Mouse (Mus musculus) CD8-positive naive resting alpha-beta T cell, adult 2 months (primary cell): ENCODE measurements around the gene Ambra1.

Source experiments
- DNase-seq, 2 experiments: peaks; one replicate each; pipeline ENCODE4 v3.0.0; 2022; ENCODE audit warnings: low read depth in 2 of 2, low spot score in 2 of 2

The Ambra1 gene

GRCm38 (mm10) chr2:91933471-91933870, 203.5 kb downstream of the Ambra1 start:
- DNase-seq: no peak

- no peak for DNase-seq
Measured at GRCm38 (mm10) chr2:91934016-91934415, 204.1 kb downstream of the Ambra1 start.

- no peak for DNase-seq
Measured at GRCm38 (mm10) chr2:91934826-91935525, 205.0 kb downstream of the Ambra1 start.

GRCm38 (mm10) chr2:91936154-91936553, 206.2 kb downstream of the Ambra1 start:
- no peak for DNase-seq

- no peak for DNase-seq
Measured at GRCm38 (mm10) chr2:91939303-91939935, 209.5 kb downstream of the Ambra1 start.

GRCm38 (mm10) chr2:91942356-91942755, 212.4 kb downstream of the Ambra1 start:
- no peak for DNase-seq

- DNase-seq: peak; percentile 83 to 89
Measured at GRCm38 (mm10) chr2:91944170-91944950, 214.4 kb downstream of the Ambra1 start.

- no peak for DNase-seq
Measured at GRCm38 (mm10) chr2:91945483-91945882, 215.5 kb downstream of the Ambra1 start, which contains the start of gene Gm9821. TSS of gene Gm9821 (plus strand) at chr2:91945703.

GRCm38 (mm10) chr2:91946836-91947235, 216.9 kb downstream of the Ambra1 start:
- DNase-seq: no peak

- no peak for DNase-seq
Measured at GRCm38 (mm10) chr2:91947397-91948150, 217.6 kb downstream of the Ambra1 start.

GRCm38 (mm10) chr2:91948151-91948509, 218.2 kb downstream of the Ambra1 start:
- DNase-seq: no peak

- DNase-seq: no peak
Measured at GRCm38 (mm10) chr2:91948792-91949241, 218.9 kb downstream of the Ambra1 start.

GRCm38 (mm10) chr2:91949411-91950274, 219.7 kb downstream of the Ambra1 start:
- no peak for DNase-seq

- DNase-seq: peak in 1 of 2 experiments; percentile 35
Measured at GRCm38 (mm10) chr2:91950275-91951085, 220.5 kb downstream of the Ambra1 start.

- no peak for DNase-seq
Measured at GRCm38 (mm10) chr2:91953825-91954224, 223.9 kb downstream of the Ambra1 start.

- DNase-seq: no peak
Measured at GRCm38 (mm10) chr2:91955121-91955591, 225.2 kb downstream of the Ambra1 start.

GRCm38 (mm10) chr2:91955875-91956274, 225.9 kb downstream of the Ambra1 start:
- no peak for DNase-seq

- no peak for DNase-seq
Measured at GRCm38 (mm10) chr2:91957096-91957495, 227.2 kb downstream of the Ambra1 start.

- no peak for DNase-seq
Measured at GRCm38 (mm10) chr2:91958049-91958448, 228.1 kb downstream of the Ambra1 start.
